Mouse (Mus musculus) heart, embryonic 13.5 days (tissue): ENCODE results near the gene Ahnak. TPM values are rescaled to one million over a fixed set of nuclear protein-coding genes. Genes with fewer than 3 reads are reported as not detected.

Source experiments
- ATAC-seq: fragments of 200-750 bp; cut with Nextera tagmentation; 2 replicates; pipeline ENCODE4 v1.8.0; 2017; ENCODE audit warnings: moderate TSS enrichment; ENCODE audit not compliant: insufficient number of reproducible peaks, low FRiP score, low TSS enrichment; ENCODE audit errors: extremely low read depth
- H3K27ac ChIP-seq: fragments of 300-500 bp; sonication (generic); replicated peaks from 2 replicates; pipeline ENCODE4 v1.5.1; 2015; ENCODE audit warnings: moderate library complexity, mild to moderate bottlenecking, inconsistent platforms
- H3K27me3 ChIP-seq: fragments of 300-500 bp; sonication (generic); replicated peaks from 2 replicates; pipeline ENCODE4 v1.6.1; 2015; ENCODE audit warnings: mild to moderate bottlenecking, inconsistent platforms
- H3K36me3 ChIP-seq: fragments of 300-500 bp; sonication (generic); 2 replicates; pipeline ENCODE4 v1.6.1; 2015; ENCODE audit warnings: mild to moderate bottlenecking, inconsistent platforms
- H3K4me1 ChIP-seq: fragments of 300-500 bp; sonication (generic); 2 replicates; pipeline ENCODE4 v1.6.1; 2015; ENCODE audit warnings: inconsistent platforms
- H3K4me2 ChIP-seq: fragments of 300-500 bp; sonication (generic); 2 replicates; pipeline ENCODE4 v1.6.1; 2015; ENCODE audit warnings: inconsistent platforms, mild to moderate bottlenecking, moderate library complexity
- H3K4me3 ChIP-seq: fragments of 300-500 bp; sonication (generic); 2 replicates; pipeline ENCODE4 v1.5.1; 2015; ENCODE audit warnings: moderate library complexity, mild to moderate bottlenecking, inconsistent platforms
- H3K9ac ChIP-seq: fragments of 300-500 bp; sonication (generic); 2 replicates; pipeline ENCODE4 v1.6.1; 2015; ENCODE audit warnings: inconsistent platforms, mild to moderate bottlenecking, moderate library complexity
- H3K9me3 ChIP-seq: fragments of 300-500 bp; sonication (generic); 2 replicates; pipeline ENCODE4 v1.6.1; 2016; ENCODE audit warnings: inconsistent platforms
- WGBS: fragments of 180-500 bp; shearing (Covaris S2); methylation state at CpG from one replicate; pipeline ENCODE4 v1.1.7; 2015; ENCODE audit warnings: mixed read lengths; 5-methylcytosine and 5-hydroxymethylcytosine counted together
- polyA plus RNA-seq: library from polyadenylated mRNA; unstranded; fragments of >200 nt; fragmentation: Nextera tagmentation; extraction: Ambion mirVana; gene quantifications from 2 replicates; pipeline ENCODE4 v1.2.1, GENCODE M21; 2015

Ahnak gene
- polyA plus RNA-seq, 1 experiment from 2014 or later, result 22.8 TPM

GRCm38 (mm10) chr19:8974638-8975037 is 14.4 kb upstream of the Ahnak start:
- Histone ChIP-seq H3K27me3 (no peaks in the 10 kb centered on the region), H3K4me1 (peaks cover 12% of the 10 kb centered on the region), H3K9ac (no peak overlapping the region), H3K4me3 (no peak overlapping the region), H3K27ac (no peak overlapping the region), H3K4me2 (no peak overlapping the region), H3K9me3 (no peaks in the 10 kb centered on the region), H3K36me3 (peaks cover 100% of the 10 kb centered on the region)
- WGBS, result 93% methylated on average over 1 of the region's 1 CpGs
- no peak for ATAC-seq

DNA sequence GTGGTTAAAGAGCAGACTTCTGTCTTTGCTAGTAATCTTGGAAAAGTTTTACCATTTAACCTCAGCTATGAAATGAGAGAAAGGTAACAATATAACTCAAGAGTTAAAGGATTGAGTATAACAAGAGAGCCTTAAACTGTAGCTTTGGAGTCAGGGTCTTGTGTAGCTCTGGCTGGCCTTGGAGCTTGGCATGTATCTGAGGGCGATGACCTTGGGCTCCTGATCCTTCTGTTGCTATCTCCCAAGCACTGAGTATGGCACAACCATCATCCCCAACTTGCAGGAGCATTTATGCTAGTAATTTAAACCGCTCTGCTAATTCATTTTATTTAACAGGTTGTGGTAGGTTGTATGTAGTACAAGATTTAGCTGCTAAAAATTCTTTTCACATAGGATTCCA is 13.6 kb upstream of the Ahnak start:
- Histone ChIP-seq H3K27me3 (no peaks in the 10 kb centered on the region), H3K27ac (no peak overlapping the region), H3K4me1 (peaks cover 14% of the 10 kb centered on the region), H3K4me2 (no peak overlapping the region), H3K4me3 (no peak overlapping the region), H3K9me3 (no peaks in the 10 kb centered on the region), H3K9ac (0 out of 2 replicates have a peak overlapping the region, but pooled peaks have one; percentile 0), H3K36me3 (peaks cover 100% of the 10 kb centered on the region)
- 89% methylated on average over 2 of the region's 2 CpGs for WGBS
- ATAC-seq, result no peak

DNA sequence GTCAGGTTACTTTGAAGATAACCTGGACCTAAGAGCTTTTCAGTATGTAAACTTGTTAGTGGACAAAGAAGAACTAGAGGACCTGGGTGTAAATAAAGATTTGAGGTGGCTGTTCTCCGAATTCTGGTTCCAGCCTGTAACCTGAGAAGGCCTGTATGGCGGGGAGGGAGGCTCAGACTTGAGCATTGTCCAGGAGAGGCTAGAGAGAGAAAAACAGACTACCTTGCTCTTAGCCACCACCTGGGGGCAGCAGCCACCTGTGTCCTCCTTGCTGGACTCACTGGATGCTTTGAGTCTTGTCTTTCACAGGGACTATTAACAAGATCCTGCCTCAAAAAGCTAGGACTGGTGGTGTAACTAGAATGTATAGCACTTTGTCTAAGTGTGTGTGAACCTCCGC is 12.5 kb upstream of the Ahnak start:
- no peak for ATAC-seq
- H3K4me1 ChIP-seq, result peaks cover 25% of the 10 kb centered on the region
- H3K4me3 ChIP-seq, result no peak overlapping the region
- no peak overlapping the region for H3K9ac ChIP-seq
- H3K27me3 ChIP-seq, result no peaks in the 10 kb centered on the region
- H3K9me3 ChIP-seq, result no peaks in the 10 kb centered on the region
- no peak overlapping the region for H3K4me2 ChIP-seq
- 41% methylated on average over 3 of the region's 3 CpGs for WGBS
- H3K27ac ChIP-seq, result no peak overlapping the region; the same call in 1 of the 2 replicates
- peaks cover 95% of the 10 kb centered on the region for H3K36me3 ChIP-seq

- H3K36me3 ChIP-seq, result peaks cover 52% of the 10 kb centered on the region
Measured at GRCm38 (mm10) chr19:8980771-8981170, 8.3 kb upstream of the Ahnak start.

DNA sequence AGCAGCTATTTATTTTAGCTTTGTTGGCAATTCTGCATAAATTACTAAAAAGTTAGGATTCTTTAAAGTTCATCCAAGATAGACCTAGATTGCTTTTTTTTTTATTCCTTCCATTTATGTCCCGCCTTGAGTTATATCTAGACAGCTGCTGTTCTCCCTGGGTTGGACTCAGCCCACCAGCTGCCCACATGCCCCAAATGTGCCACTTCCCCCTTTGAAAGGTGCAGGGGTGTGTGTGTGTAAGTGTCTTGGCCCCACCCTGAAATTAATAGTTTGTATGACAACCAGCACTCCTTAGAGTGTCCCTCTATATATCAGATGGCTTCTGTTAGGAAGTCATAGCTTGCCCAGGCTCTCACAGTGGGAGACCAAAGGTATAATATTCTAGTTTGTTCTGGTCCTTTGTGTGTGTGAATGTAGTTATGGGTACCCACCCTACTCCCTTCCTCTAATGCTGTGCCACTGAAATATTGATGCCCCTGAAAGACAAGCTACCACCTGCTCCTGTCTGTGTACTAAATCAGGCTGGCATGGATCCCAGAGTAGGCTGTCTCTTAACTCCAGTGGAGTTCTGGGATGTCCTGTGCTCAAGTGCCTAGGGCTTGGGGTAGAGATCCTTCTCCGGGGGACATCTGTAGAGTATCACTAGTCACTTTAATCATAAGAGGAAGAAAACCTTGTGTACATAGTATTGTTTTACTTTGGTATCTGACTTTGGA is 7.5 kb upstream of the Ahnak start:
- peaks cover 67% of the 10 kb centered on the region for H3K4me1 ChIP-seq
- 47% methylated on average over 2 of the region's 2 CpGs for WGBS
- no peaks in the 10 kb centered on the region for H3K27me3 ChIP-seq
- peak overlapping the region; percentile 45; the same call in 1 of the 2 replicates for H3K9ac ChIP-seq
- peaks cover 44% of the 10 kb centered on the region for H3K36me3 ChIP-seq
- H3K4me2 ChIP-seq, result no peak overlapping the region
- H3K27ac ChIP-seq, result peak overlapping the region; percentile 49; the same call in 1 of the 2 replicates
- no peak for ATAC-seq
- H3K9me3 ChIP-seq, result no peaks in the 10 kb centered on the region
- no peak overlapping the region for H3K4me3 ChIP-seq

More at GRCm38 (mm10) chr19:8980771-8981170, 8.3 kb upstream of the Ahnak start:
- Histone ChIP-seq H3K4me3 (no peak overlapping the region), H3K27ac (peak overlapping the region; percentile 36; the same call in 1 of the 2 replicates), H3K27me3 (no peaks in the 10 kb centered on the region), H3K4me2 (no peak overlapping the region), H3K4me1 (peaks cover 67% of the 10 kb centered on the region), H3K9me3 (no peaks in the 10 kb centered on the region), H3K9ac (no peak overlapping the region)
- ATAC-seq, result no peak
- 57% methylated on average over 5 of the region's 5 CpGs for WGBS

DNA sequence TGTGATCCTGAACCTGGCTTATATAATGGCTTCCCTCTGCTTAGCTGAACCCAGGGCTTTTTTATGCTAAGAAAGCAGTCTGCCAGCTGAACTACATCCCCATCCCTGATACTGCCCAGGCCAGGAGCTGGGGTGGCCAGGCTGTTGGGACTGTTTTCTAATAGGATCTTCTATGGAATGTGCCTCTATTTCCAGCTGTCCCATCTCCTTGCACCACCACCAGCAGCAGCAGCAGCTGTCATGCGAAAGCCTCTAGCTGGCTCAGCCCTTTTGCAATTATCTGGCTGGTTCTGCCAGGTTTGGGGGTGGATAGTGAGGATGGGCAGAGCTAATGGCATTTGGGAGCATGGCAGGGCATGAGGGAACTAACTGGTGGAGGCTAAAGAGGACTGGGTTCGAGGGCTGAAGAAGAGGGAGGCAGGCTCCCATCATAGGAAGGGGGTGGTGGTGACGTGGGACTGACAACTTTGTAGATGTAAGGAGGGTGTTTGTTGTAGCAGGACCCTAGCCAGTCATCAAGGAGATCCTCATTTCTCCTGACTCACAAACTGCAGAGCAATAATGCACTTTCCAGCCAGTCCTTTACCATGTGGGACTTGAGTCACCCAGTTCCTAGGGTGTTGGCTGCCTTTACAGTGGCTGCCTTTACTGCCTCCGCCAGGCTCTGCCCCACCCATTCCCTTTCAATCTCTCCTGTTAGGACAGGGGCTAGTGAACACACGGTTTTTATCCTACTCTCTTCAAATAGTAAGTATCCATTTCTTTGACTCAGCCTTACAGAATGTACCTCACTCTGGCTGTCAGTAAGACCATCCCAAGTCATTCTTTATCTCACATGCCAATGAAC is 6.6 kb upstream of the Ahnak start:
- 26% methylated on average over 5 of the region's 5 CpGs for whole genome bisulfite sequencing
- Histone ChIP-seq H3K9me3 (no peaks in the 10 kb centered on the region), H3K27me3 (no peaks in the 10 kb centered on the region), H3K9ac (peak overlapping the region; percentile 24; the same call in 1 of the 2 replicates), H3K4me3 (no peak overlapping the region), H3K27ac (peak overlapping the region; percentile 72), H3K36me3 (peaks cover 35% of the 10 kb centered on the region), H3K4me1 (peaks cover 71% of the 10 kb centered on the region), H3K4me2 (peak overlapping the region; percentile 3; the same call in 1 of the 2 replicates)
- ATAC-seq, result no peak

DNA sequence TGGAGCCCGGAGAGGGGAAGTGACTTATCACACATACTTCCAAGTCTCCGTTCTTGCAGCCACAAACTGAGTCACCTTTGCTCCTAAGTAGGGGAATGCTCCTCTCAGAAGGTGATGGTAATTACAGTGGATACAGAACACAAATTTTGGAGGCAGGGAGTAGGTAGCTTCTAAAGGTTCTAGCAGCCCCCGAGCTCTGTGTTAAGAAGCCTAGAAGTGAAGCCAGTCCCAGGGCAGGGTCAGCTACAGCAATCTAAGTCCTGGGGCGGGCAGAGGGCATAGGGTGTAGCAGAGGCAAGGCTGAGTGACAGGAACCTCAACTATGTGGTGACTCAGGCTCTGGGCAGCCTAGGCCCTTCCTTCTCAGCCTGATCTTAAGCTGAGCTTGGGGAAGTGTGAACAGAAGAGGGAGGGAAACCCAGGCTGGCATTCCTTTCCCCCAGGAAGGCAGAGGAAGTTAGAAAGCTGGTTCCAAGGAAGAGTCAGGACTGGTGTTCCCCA is 5.9 kb upstream of the Ahnak start:
- Histone ChIP-seq H3K9me3 (no peaks in the 10 kb centered on the region), H3K9ac (peak overlapping the region; percentile 24), H3K36me3 (peaks cover 28% of the 10 kb centered on the region), H3K27ac (peak overlapping the region; percentile 72), H3K4me3 (no peak overlapping the region), H3K4me1 (peaks cover 78% of the 10 kb centered on the region), H3K27me3 (no peaks in the 10 kb centered on the region), H3K4me2 (peak overlapping the region; percentile 3; the same call in 1 of the 2 replicates)
- 5% methylated on average over 4 of the region's 4 CpGs for WGBS
- no peak for ATAC-seq

DNA sequence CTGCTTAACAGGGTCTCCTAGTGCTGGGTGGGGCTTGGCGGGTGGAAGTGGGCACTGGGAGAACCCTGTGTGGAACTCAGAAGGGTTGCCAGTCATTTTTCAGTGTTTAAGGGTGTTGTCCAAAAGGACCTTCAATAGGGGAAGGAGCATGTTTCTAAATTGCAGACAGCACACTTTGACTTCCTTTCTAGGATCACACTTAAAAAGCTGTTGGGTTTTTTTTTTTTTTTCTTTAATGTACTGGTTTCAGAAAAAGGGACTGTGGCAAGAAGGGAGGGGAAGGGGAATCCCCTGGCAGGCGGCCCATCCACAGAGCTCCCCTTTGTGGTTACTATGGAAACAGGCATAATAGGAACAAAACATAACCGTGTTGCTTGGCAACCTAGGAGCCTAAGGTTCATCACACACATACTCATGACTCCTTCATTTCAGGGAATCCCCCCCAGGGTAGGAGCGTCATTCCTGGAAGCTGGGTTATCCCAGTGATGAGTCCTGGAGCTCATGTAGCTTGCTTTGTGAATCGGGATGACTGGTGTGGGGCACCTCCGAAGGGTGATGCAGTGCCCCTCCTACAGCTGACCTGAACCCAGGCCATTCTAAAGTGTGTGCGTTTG is 4.7 kb upstream of the Ahnak start:
- Histone ChIP-seq H3K9me3 (no peaks in the 10 kb centered on the region), H3K9ac (0 out of 2 replicates have a peak overlapping the region, but pooled peaks have one; percentile 16), H3K27me3 (no peaks in the 10 kb centered on the region), H3K36me3 (peaks cover 17% of the 10 kb centered on the region), H3K4me3 (no peak overlapping the region), H3K4me1 (peaks cover 86% of the 10 kb centered on the region), H3K27ac (peak overlapping the region; percentile 72), H3K4me2 (peak overlapping the region; percentile 14; the same call in 1 of the 2 replicates)
- ATAC-seq, result no peak
- WGBS, result 21% methylated on average over 7 of the region's 7 CpGs

GRCm38 (mm10) chr19:8985891-8986290 is 3.2 kb upstream of the Ahnak start:
- Histone ChIP-seq H3K4me2 (no peak overlapping the region), H3K4me1 (peaks cover 85% of the 10 kb centered on the region), H3K9ac (no peak overlapping the region), H3K27ac (0 out of 2 replicates have a peak overlapping the region, but pooled peaks have one; percentile 9), H3K9me3 (no peaks in the 10 kb centered on the region), H3K36me3 (peaks cover 1% of the 10 kb centered on the region; the same call in 1 of the 2 replicates), H3K27me3 (no peaks in the 10 kb centered on the region), H3K4me3 (no peak overlapping the region)
- no peak for ATAC-seq
- 33% methylated on average over 5 of the region's 5 CpGs for WGBS

GRCm38 (mm10) chr19:8987816-8988215 is 1.3 kb upstream of the Ahnak start:
- H3K36me3 ChIP-seq, result no peaks in the 10 kb centered on the region
- no peaks in the 10 kb centered on the region for H3K27me3 ChIP-seq
- peak overlapping the region; percentile 90 for H3K9ac ChIP-seq
- ATAC-seq, result no peak
- 31% methylated on average over 2 of the region's 2 CpGs for WGBS
- peak overlapping the region; percentile 71 for H3K4me2 ChIP-seq
- 0 out of 2 replicates have a peak overlapping the region, but pooled peaks have one; percentile 5 for H3K4me3 ChIP-seq
- peaks cover 85% of the 10 kb centered on the region for H3K4me1 ChIP-seq
- H3K27ac ChIP-seq, result peak overlapping the region; percentile 93
- H3K9me3 ChIP-seq, result no peaks in the 10 kb centered on the region
